Mouse (Mus musculus) telencephalon, adult 2 months (tissue): ENCODE measurements around the gene Commd2.

Experiments used
- DNase-seq: peaks from one replicate; pipeline ENCODE4 v3.0.0-alpha.2; 2011; ENCODE audit warnings: low read depth, low spot score

Commd2 gene

GRCm38 (mm10) chr3:57651231-57651864, at the start of gene Commd2:
Gene Commd2, minus strand, starts transcription at chr3:57651715.
- peak; percentile 78 for DNase-seq

- no peak for DNase-seq
Measured at GRCm38 (mm10) chr3:57696779-57697178, 45.3 kb upstream of the Commd2 start.

- no peak for DNase-seq
Measured at GRCm38 (mm10) chr3:57696249-57696648, 44.7 kb upstream of the Commd2 start.

GRCm38 (mm10) chr3:57692719-57693118, 41.2 kb upstream of the Commd2 start, which contains the start of gene Ankub1:
Gene Ankub1, minus strand, starts transcription at chr3:57692799.
- DNase-seq: peak; percentile 64

GRCm38 (mm10) chr3:57691772-57692171, 40.3 kb upstream of the Commd2 start:
- DNase-seq: no peak

- DNase-seq: peak; percentile 60
Measured at GRCm38 (mm10) chr3:57677786-57678185, 26.3 kb upstream of the Commd2 start.

- DNase-seq: no peak
Measured at GRCm38 (mm10) chr3:57674075-57674474, 22.6 kb upstream of the Commd2 start.

- no peak for DNase-seq
Measured at GRCm38 (mm10) chr3:57673586-57673985, 22.1 kb upstream of the Commd2 start.

- DNase-seq: peak; percentile 93
Measured at GRCm38 (mm10) chr3:57667054-57667723, 15.7 kb upstream of the Commd2 start.

GRCm38 (mm10) chr3:57665880-57666279, 14.4 kb upstream of the Commd2 start:
- DNase-seq: no peak

GRCm38 (mm10) chr3:57664682-57665081, 13.2 kb upstream of the Commd2 start:
- DNase-seq: no peak

GRCm38 (mm10) chr3:57663731-57664130, 12.2 kb upstream of the Commd2 start:
- DNase-seq: peak; percentile 54

GRCm38 (mm10) chr3:57658608-57659007, 7.1 kb upstream of the Commd2 start:
- no peak for DNase-seq

- no peak for DNase-seq
Measured at GRCm38 (mm10) chr3:57653646-57654045, 2.1 kb upstream of the Commd2 start.

GRCm38 (mm10) chr3:57652485-57652884, 970 bp upstream of the Commd2 start:
- DNase-seq: no peak

GRCm38 (mm10) chr3:57651865-57652259, 347 bp upstream of the Commd2 start:
- no peak for DNase-seq

GRCm38 (mm10) chr3:57643191-57643590, 8.3 kb downstream of the Commd2 start:
- DNase-seq: no peak

GRCm38 (mm10) chr3:57637596-57637995, 13.9 kb downstream of the Commd2 start:
- no peak for DNase-seq

- peak; percentile 52 for DNase-seq
Measured at GRCm38 (mm10) chr3:57634763-57635487, 16.6 kb downstream of the Commd2 start.

- no peak for DNase-seq
Measured at GRCm38 (mm10) chr3:57626954-57627513, 24.5 kb downstream of the Commd2 start.

- peak; percentile 69 for DNase-seq
Measured at GRCm38 (mm10) chr3:57625275-57625997, 26.1 kb downstream of the Commd2 start.

- no peak for DNase-seq
Measured at GRCm38 (mm10) chr3:57619718-57620117, 31.8 kb downstream of the Commd2 start.
